Mouse (Mus musculus) forebrain, embryonic 11.5 days (tissue): Measurements from ENCODE around the gene Taf3. TPM values are rescaled to one million over a fixed set of nuclear protein-coding genes. Genes with fewer than 3 reads are reported as not detected.

Source experiments
- ATAC-seq: fragments of 200-750 bp; cut with Nextera tagmentation; replicated peaks from 2 replicates; pipeline ENCODE4 v1.8.0; 2017; ENCODE audit warnings: moderate TSS enrichment; ENCODE audit not compliant: low FRiP score
- DNase-seq: peaks from one replicate; pipeline ENCODE4 v3.0.0-alpha.2; 2017; ENCODE audit warnings: low spot score
- H3K27ac ChIP-seq: fragments of 300-500 bp; sonication (generic); 2 replicates; pipeline ENCODE4 v1.5.1; 2014; ENCODE audit warnings: low read depth, low read length
- H3K27me3 ChIP-seq: fragments of 300-500 bp; sonication (generic); 2 replicates; pipeline ENCODE4 v1.6.1; 2014; ENCODE audit warnings: mild to moderate bottlenecking, low read length, mixed read lengths; ENCODE audit not compliant: control insufficient read depth, insufficient read depth
- H3K36me3 ChIP-seq: fragments of 300-500 bp; sonication (generic); 2 replicates; pipeline ENCODE4 v1.6.1; 2014; ENCODE audit warnings: mild to moderate bottlenecking, low read length, moderate library complexity, mixed read lengths; ENCODE audit not compliant: control insufficient read depth, insufficient read depth
- H3K4me1 ChIP-seq: fragments of 300-500 bp; sonication (generic); replicated peaks from 2 replicates; pipeline ENCODE4 v1.6.1; 2014; ENCODE audit warnings: low read length, mixed read lengths; ENCODE audit not compliant: control insufficient read depth, insufficient read depth
- H3K4me2 ChIP-seq: fragments of 300-500 bp; sonication (generic); 2 replicates; pipeline ENCODE4 v1.6.1; 2014; ENCODE audit warnings: low read depth, mild to moderate bottlenecking, low read length, moderate library complexity, mixed read lengths; ENCODE audit not compliant: severe bottlenecking
- H3K4me3 ChIP-seq: fragments of 300-500 bp; sonication (generic); 2 replicates; pipeline ENCODE4 v1.5.1; 2014; ENCODE audit warnings: low read depth, low read length
- H3K9ac ChIP-seq: fragments of 300-500 bp; sonication (generic); 2 replicates; pipeline ENCODE4 v1.6.1; 2014; ENCODE audit warnings: low read length
- H3K9me3 ChIP-seq: fragments of 300-500 bp; sonication (generic); 2 replicates; pipeline ENCODE4 v1.6.1; 2016; ENCODE audit warnings: low read length, mixed read lengths; ENCODE audit not compliant: control insufficient read depth
- WGBS: fragments of 180-500 bp; shearing (Covaris S2); extraction: QIAGEN DNeasy Blood & Tissue Kit; methylation state at CpG from one replicate; pipeline ENCODE4 v1.1.7; 2014; 5-methylcytosine and 5-hydroxymethylcytosine counted together
- polyA plus RNA-seq: library from polyadenylated mRNA; unstranded; fragments of >200 nt; fragmentation: Nextera tagmentation; extraction: Ambion mirVana; gene quantifications from 2 replicates; pipeline ENCODE4 v1.2.1, GENCODE M21; 2014

The Taf3 gene
- polyA plus RNA-seq = 18.8 and 19.4 TPM in 2 replicates

GRCm38 (mm10) chr2:10048461-10048860, at the start of gene Taf3:
TSS of gene Taf3 (minus strand) at chr2:10048596.
- H3K9me3 ChIP-seq = no peaks in the 10 kb centered on the region
- ATAC-seq (peak; percentile 94), DNase-seq (peak; percentile 95)
- WGBS = under 1% methylated on average over 36 of the region's 36 CpGs
- peaks cover 6% of the 10 kb centered on the region; the same call in 1 of the 2 replicates for H3K4me1 ChIP-seq
- no peaks in the 10 kb centered on the region for H3K27me3 ChIP-seq
- peak within 1 kb of the TSS; percentile 96 for H3K4me3 ChIP-seq
- H3K9ac ChIP-seq = peak within 1 kb of the TSS; percentile 84
- peak within 1 kb of the TSS; percentile 75 for H3K4me2 ChIP-seq
- H3K27ac ChIP-seq = peak within 1 kb of the TSS; percentile 42; the same call in 1 of the 2 replicates
- no peaks in the 10 kb centered on the region for H3K36me3 ChIP-seq

- Histone ChIP-seq H3K36me3 (peaks cover 11% of the 10 kb centered on the region), H3K4me2 (no peak overlapping the region), H3K27me3 (no peaks in the 10 kb centered on the region), H3K27ac (no peak overlapping the region), H3K9ac (no peak overlapping the region), H3K4me3 (no peak overlapping the region), H3K9me3 (no peaks in the 10 kb centered on the region), H3K4me1 (no peaks in the 10 kb centered on the region)
- 92% methylated on average over 14 of the region's 14 CpGs for WGBS
- no peak for DNase-seq
- no peak for ATAC-seq
Observed at GRCm38 (mm10) chr2:10094327-10095100, 46.1 kb upstream of the Taf3 start.

- WGBS = 92% methylated on average over 8 of the region's 8 CpGs
- H3K27me3 ChIP-seq = no peaks in the 10 kb centered on the region
- DNase-seq (no peak), ATAC-seq (no peak)
- H3K4me2 ChIP-seq = no peak overlapping the region
- no peak overlapping the region for H3K27ac ChIP-seq
- H3K36me3 ChIP-seq = peaks cover 11% of the 10 kb centered on the region
- H3K9me3 ChIP-seq = no peaks in the 10 kb centered on the region
- H3K9ac ChIP-seq = no peak overlapping the region
- no peaks in the 10 kb centered on the region for H3K4me1 ChIP-seq
- H3K4me3 ChIP-seq = no peak overlapping the region
Observed at GRCm38 (mm10) chr2:10087256-10087850, 39.0 kb upstream of the Taf3 start.

GRCm38 (mm10) chr2:10082737-10083136, 34.3 kb upstream of the Taf3 start:
- Histone ChIP-seq H3K27ac (no peak overlapping the region), H3K36me3 (no peaks in the 10 kb centered on the region; the same call in 1 of the 2 replicates), H3K27me3 (no peaks in the 10 kb centered on the region), H3K4me3 (no peak overlapping the region), H3K9me3 (no peaks in the 10 kb centered on the region), H3K4me2 (no peak overlapping the region), H3K9ac (no peak overlapping the region), H3K4me1 (peaks cover 11% of the 10 kb centered on the region; the same call in 1 of the 2 replicates)
- no peak for ATAC-seq
- no peak for DNase-seq
- 90% methylated on average over 1 of the region's 1 CpGs for WGBS

GRCm38 (mm10) chr2:10081453-10082080, 33.2 kb upstream of the Taf3 start:
- Histone ChIP-seq H3K4me3 (peak overlapping the region; percentile 91), H3K9ac (peak overlapping the region; percentile 4), H3K27me3 (no peaks in the 10 kb centered on the region), H3K36me3 (no peaks in the 10 kb centered on the region), H3K27ac (no peak overlapping the region), H3K4me2 (peak overlapping the region; percentile 68; the same call in 1 of the 2 replicates), H3K4me1 (peaks cover 11% of the 10 kb centered on the region; the same call in 1 of the 2 replicates), H3K9me3 (no peaks in the 10 kb centered on the region)
- ATAC-seq (no peak), DNase-seq (no peak)
- WGBS = 92% methylated on average over 5 of the region's 5 CpGs

- WGBS = under 1% methylated on average over 61 of the region's 61 CpGs
- peak within 1 kb of the TSS; percentile 96 for H3K9ac ChIP-seq
- H3K27ac ChIP-seq = peak within 1 kb of the TSS; percentile 70
- peak within 1 kb of the TSS; percentile 91 for H3K4me3 ChIP-seq
- no peaks in the 10 kb centered on the region for H3K9me3 ChIP-seq
- ATAC-seq (peak; percentile 95), DNase-seq (peak; percentile 98)
- H3K4me1 ChIP-seq = peaks cover 11% of the 10 kb centered on the region; the same call in 1 of the 2 replicates
- no peaks in the 10 kb centered on the region for H3K27me3 ChIP-seq
- no peaks in the 10 kb centered on the region for H3K36me3 ChIP-seq
- peak within 1 kb of the TSS; percentile 85 for H3K4me2 ChIP-seq
Observed at GRCm38 (mm10) chr2:10080310-10081010, 32.1 kb upstream of the Taf3 start, which contains the start of the genes Atp5c1 and Kin. TSS of gene Atp5c1 (minus strand) at chr2:10080510. TSS of gene Kin (plus strand) at chr2:10080593.

GRCm38 (mm10) chr2:10079745-10080309, 31.4 kb upstream of the Taf3 start:
- no peaks in the 10 kb centered on the region for H3K27me3 ChIP-seq
- ATAC-seq (no peak), DNase-seq (no peak)
- peaks cover 11% of the 10 kb centered on the region; the same call in 1 of the 2 replicates for H3K4me1 ChIP-seq
- peak overlapping the region; percentile 85 for H3K4me2 ChIP-seq
- WGBS = under 1% methylated on average over 28 of the region's 28 CpGs
- H3K4me3 ChIP-seq = peak overlapping the region; percentile 91
- no peaks in the 10 kb centered on the region for H3K9me3 ChIP-seq
- no peaks in the 10 kb centered on the region for H3K36me3 ChIP-seq
- peak overlapping the region; percentile 96 for H3K9ac ChIP-seq
- peak overlapping the region; percentile 70 for H3K27ac ChIP-seq

GRCm38 (mm10) chr2:10076675-10077074, 28.3 kb upstream of the Taf3 start:
- peaks cover 10% of the 10 kb centered on the region; the same call in 1 of the 2 replicates for H3K4me1 ChIP-seq
- no peaks in the 10 kb centered on the region for H3K36me3 ChIP-seq
- no peak overlapping the region for H3K9ac ChIP-seq
- no peak overlapping the region for H3K27ac ChIP-seq
- H3K9me3 ChIP-seq = no peaks in the 10 kb centered on the region
- no peak overlapping the region for H3K4me2 ChIP-seq
- 92% methylated on average over 8 of the region's 8 CpGs for WGBS
- H3K27me3 ChIP-seq = no peaks in the 10 kb centered on the region
- no peak overlapping the region for H3K4me3 ChIP-seq
- ATAC-seq = no peak
- DNase-seq = no peak
